In genomic region chr11:116244580-116244979, GRCm38 (mm10) we compare ENCODE assay signal across 31 mouse cellular contexts. TPM values are rescaled to one million over a fixed set of nuclear protein-coding genes. Genes with fewer than 3 reads are reported as not detected.
A peak's percentile ranks its signal among the peaks of the same experiment; 100 is the strongest.
DNase-seq lines count a peak whose midpoint lies in the region; ATAC-seq and TF ChIP-seq lines count a peak whose summit lies in the region.
"Had no signal": no experiment of that assay in that cellular context is flagged by ENCODE, and none has a peak within 500 bp of the region (broad histone marks: within the 10 kb centered on the region; RNA-seq: fewer than 3 reads in every experiment).

No protein-coding gene starts in this region.

- in situ Hi-C loops in ES-E14 (cut with MboI; ENCODE audit: low sequenced_read_pairs in 2 of 2, unreplicated experiment in 2 of 2): no loop called here

- 40% methylated on average over 8 of the region's 8 CpGs for WGBS in kidney, adult 2 months
- 89% methylated on average over 8 of the region's 8 CpGs for WGBS in midbrain, embryonic 16.5 days

- H3K4me3 ChIP-seq in kidney, adult 2 months (ENCODE audit: insufficient read depth, low read depth, low read length): no peak overlapping the region
- H3K4me3 ChIP-seq in ES-E14 (ENCODE audit: insufficient read depth in 1 of 2, low read depth in 1 of 2, low read length in 2 of 2, poor library complexity in 1 of 2, severe bottlenecking in 1 of 2): no peak overlapping the region
- H3K4me3 ChIP-seq in midbrain, embryonic 16.5 days (ENCODE audit: low read depth, low read length): no peak overlapping the region
- H3K4me3 ChIP-seq: embryonic facial prominence, embryonic 15.5 days; gastrocnemius, adult 2 months; hindbrain, embryonic 12.5 days; hindbrain, embryonic 15.5 days had no signal

- ATAC-seq in midbrain, embryonic 16.5 days: no peak
- ATAC-seq: activated CD4-positive, CD25-positive, alpha-beta regulatory T cell, adult 4 months; CD4-positive, CD25-positive, alpha-beta regulatory T cell, adult 4 months; forebrain, embryonic 14.5 days; forebrain, postnatal 0 days had no signal

- peaks cover 4% of the 10 kb centered on the region; the same call in 1 of the 2 replicates for H3K36me3 ChIP-seq in kidney, adult 2 months (ENCODE audit: control insufficient read depth, insufficient read depth, low read length)
- peaks cover 44% of the 10 kb centered on the region for H3K36me3 ChIP-seq in ES-E14 (ENCODE audit: control insufficient read depth, insufficient read depth, low read length, poor library complexity, severe bottlenecking)
- H3K36me3 ChIP-seq in midbrain, embryonic 16.5 days (ENCODE audit: control insufficient read depth, insufficient read depth, low read length): peaks cover 39% of the 10 kb centered on the region

- no peaks in the 10 kb centered on the region for H3K27me3 ChIP-seq in kidney, adult 2 months (replicated peaks; ENCODE audit: control insufficient read depth, insufficient read depth, low read length)
- H3K27me3 ChIP-seq in midbrain, embryonic 16.5 days (ENCODE audit: control insufficient read depth, insufficient read depth, low read depth, low read length): no peaks in the 10 kb centered on the region
- H3K27me3 ChIP-seq: embryonic facial prominence, embryonic 15.5 days; hindbrain, embryonic 12.5 days; hindbrain, embryonic 15.5 days had no signal

- peak; percentile 65 for DNase-seq in kidney, adult 2 months
- DNase-seq in kidney, adult 18-20 months: no peak
- peak; percentile 42 to 69 for DNase-seq in kidney, postnatal 25 days
- DNase-seq in kidney, postnatal 4 days: no peak
- no peak for DNase-seq in ES-E14 (ENCODE audit: low read depth, low spot score)
- DNase-seq: adrenal gland, adult 8-10 months; adrenal gland, postnatal 25 days; cerebellum, adult 11-12 months; cerebellum, adult 8-10 months; cerebellum, postnatal 10 days; cerebellum, postnatal 36 days; embryo, embryonic 11 days; forebrain, postnatal 0 days; gastrocnemius, adult 2 months; gastrocnemius, postnatal 14 days; heart, adult 11 months had no signal

- TF ChIP-seq CTCF in kidney, adult 2 months (conservative IDR thresholded peaks at IDR 0.05; ENCODE audit: insufficient read depth, insufficient read length, low read depth, low read length): no peak

- no peaks in the 10 kb centered on the region for H3K9me3 ChIP-seq in ES-E14 (ENCODE audit: control insufficient read depth, insufficient read depth, low read depth, low read length)
- H3K9me3 ChIP-seq in midbrain, embryonic 16.5 days (replicated peaks; ENCODE audit: control insufficient read depth, low read length, poor library complexity, severe bottlenecking): no peaks in the 10 kb centered on the region
- H3K9me3 ChIP-seq: embryonic facial prominence, embryonic 15.5 days; hindbrain, embryonic 12.5 days; hindbrain, embryonic 15.5 days had no signal

- no peak overlapping the region for H3K4me2 ChIP-seq in midbrain, embryonic 16.5 days (ENCODE audit: low read length)
- H3K4me2 ChIP-seq: embryonic facial prominence, embryonic 15.5 days; heart, embryonic 11.5 days; hindbrain, embryonic 12.5 days; hindbrain, embryonic 15.5 days had no signal

- H3K4me1 ChIP-seq in kidney, adult 2 months (ENCODE audit: control insufficient read depth, insufficient read depth, low read length): peaks cover 32% of the 10 kb centered on the region
- H3K4me1 ChIP-seq in ES-E14 (ENCODE audit: control insufficient read depth in 2 of 2, insufficient read depth in 2 of 2, low read length in 2 of 2, poor library complexity in 1 of 2): peaks cover 6 to 25% of the 10 kb centered on the region in 2 experiments; a peak in 2 of 4 replicates
- H3K4me1 ChIP-seq in midbrain, embryonic 16.5 days (ENCODE audit: control insufficient read depth, insufficient read depth, low read length): no peaks in the 10 kb centered on the region
- H3K4me1 ChIP-seq: hindbrain, embryonic 15.5 days had no signal

- TF ChIP-seq POLR2A in kidney, adult 2 months (IDR thresholded peaks at IDR 0.05; ENCODE audit: low read depth, low read length): no peak

- H3K9ac ChIP-seq in ES-E14 (ENCODE audit: insufficient read depth, low read depth, low read length, poor library complexity, severe bottlenecking): no peak overlapping the region
- H3K9ac ChIP-seq in midbrain, embryonic 16.5 days (ENCODE audit: low read depth, low read length): no peak overlapping the region
- H3K9ac ChIP-seq: embryonic facial prominence, embryonic 15.5 days; forebrain, postnatal 0 days; hindbrain, embryonic 12.5 days; hindbrain, embryonic 15.5 days had no signal

- peak overlapping the region; percentile 61; the same call in 1 of the 2 replicates for H3K27ac ChIP-seq in kidney, adult 2 months (ENCODE audit: insufficient read depth, low read depth, low read length)
- peak overlapping the region; percentile 24; the same call in 1 of the 2 replicates for H3K27ac ChIP-seq in ES-E14 (ENCODE audit: insufficient read depth, low read depth, low read length, poor library complexity, severe bottlenecking)
- no peak overlapping the region for H3K27ac ChIP-seq in midbrain, embryonic 16.5 days (ENCODE audit: low read length)
- H3K27ac ChIP-seq: embryonic facial prominence, embryonic 15.5 days; gastrocnemius, adult 2 months; hindbrain, embryonic 12.5 days; hindbrain, embryonic 15.5 days had no signal

TF ChIP-seq in ES-E14, 5 proteins besides CTCF, POLR2A, EP300 and RAD21:
- TF ChIP-seq ZNF384 (IDR thresholded peaks at IDR 0.05; ENCODE audit: low read depth, low read length) (no peak), CHD2 (IDR thresholded peaks at IDR 0.05; ENCODE audit: low read depth, low read length) (no peak), MAFK (IDR thresholded peaks at IDR 0.05; ENCODE audit: insufficient read depth, low read depth, low read length) (no peak), HCFC1 (IDR thresholded peaks at IDR 0.05; ENCODE audit: borderline replicate concordance, insufficient read depth, low read length) (no peak), ZC3H11A (IDR thresholded peaks at IDR 0.05; ENCODE audit: borderline replicate concordance, low read depth, low read length) (no peak)

RNA-seq across cellular contexts. Expression of gene Evpl, which starts 6.7 kb away (rescaled TPM):
- 6.8 and 7.1 TPM in 2 replicates for polyA plus RNA-seq in kidney, adult 2 months (2012; rRNA removed)
- total RNA-seq in ES-E14 (2012; rRNA removed): 2.9 and 4.5 TPM in 2 replicates
- polyA plus RNA-seq in midbrain, embryonic 16.5 days (2015; fragmentation: Nextera tagmentation; extraction: Ambion mirVana): 0.88 and 1.3 TPM in 2 replicates
- polyA plus RNA-seq: activated CD4-positive, CD25-positive, alpha-beta regulatory T cell, adult 4 months; CD4-positive, CD25-positive, alpha-beta regulatory T cell, adult 4 months had no signal

RNA-seq across cellular contexts. Expression of gene Srp68, which starts 29.4 kb away (rescaled TPM):
- 53.7 and 53.8 TPM in 2 replicates for polyA plus RNA-seq in kidney, adult 2 months (2012; rRNA removed)
- 33.4 and 38.2 TPM in 2 replicates for total RNA-seq in ES-E14 (2012; rRNA removed)
- polyA plus RNA-seq in midbrain, embryonic 16.5 days (2015; fragmentation: Nextera tagmentation; extraction: Ambion mirVana): 58.2 and 59.2 TPM in 2 replicates

RNA-seq across cellular contexts. Expression of gene Galr2, which starts 36.2 kb away (rescaled TPM):
- polyA plus RNA-seq in kidney, adult 2 months (2012; rRNA removed): 3.3 and 5.3 TPM in 2 replicates
- total RNA-seq in ES-E14 (2012; rRNA removed): 1.8 and 3.3 TPM in 2 replicates
- 0.46 and 0.62 TPM in 2 replicates for polyA plus RNA-seq in midbrain, embryonic 16.5 days (2015; fragmentation: Nextera tagmentation; extraction: Ambion mirVana)
- total RNA-seq: adrenal gland, postnatal 25 days; forebrain, postnatal 0 days; heart, adult 8-10 months; heart, postnatal 25 days; hematopoietic stem cell, adult 5-6 weeks had no signal
- polyA plus RNA-seq: activated CD4-positive, CD25-positive, alpha-beta regulatory T cell, adult 4 months; CD4-positive, CD25-positive, alpha-beta regulatory T cell, adult 4 months; cortical plate, adult 2 months; forebrain, embryonic 11.5 days; frontal cortex, adult 2 months; heart, embryonic 14.5 days had no signal

RNA-seq across cellular contexts. Expression of gene Acox1, which starts 45.7 kb away (rescaled TPM):
- 251 and 265 TPM in 2 replicates for polyA plus RNA-seq in kidney, adult 2 months (2012; rRNA removed)
- 11.2 and 16.5 TPM in 2 replicates for total RNA-seq in ES-E14 (2012; rRNA removed)
- polyA plus RNA-seq in midbrain, embryonic 16.5 days (2015; fragmentation: Nextera tagmentation; extraction: Ambion mirVana): 64.0 and 71.5 TPM in 2 replicates

RNA-seq across cellular contexts. Expression of gene Ten1, which starts 45.9 kb away (rescaled TPM):
- polyA plus RNA-seq in kidney, adult 2 months (2012; rRNA removed): 20.1 and 21.0 TPM in 2 replicates
- total RNA-seq in ES-E14 (2012; rRNA removed): 17.0 and 19.1 TPM in 2 replicates
- 82.0 and 82.5 TPM in 2 replicates for polyA plus RNA-seq in midbrain, embryonic 16.5 days (2015; fragmentation: Nextera tagmentation; extraction: Ambion mirVana)

Comparison
In these comparisons a context has a peak if more than half of its experiments do, and no peak if none do; other contexts are left out.
1. DNase-seq: peak in kidney, adult 2 months (single experiment) and kidney, postnatal 25 days (2 of 2); none in kidney, adult 18-20 months (single experiment), kidney, postnatal 4 days (0 of 2) and ES-E14 (single experiment).